Mouse (Mus musculus) kidney, embryonic 14.5 days (tissue): ENCODE results near the gene Ambp. TPM values are rescaled to one million over a fixed set of nuclear protein-coding genes. Genes with fewer than 3 reads are reported as not detected.

ENCODE experiments used
- ATAC-seq: fragments of 200-750 bp; cut with Nextera tagmentation; 2 replicates; pipeline ENCODE4 v1.8.0; 2017; ENCODE audit warnings: moderate number of reproducible peaks, mild to moderate bottlenecking, moderate TSS enrichment, moderate library complexity; ENCODE audit not compliant: low FRiP score, low TSS enrichment
- H3K27ac ChIP-seq: fragments of 300-500 bp; sonication (generic); 2 replicates; pipeline ENCODE4 v1.5.1; 2014; ENCODE audit warnings: low read depth, mild to moderate bottlenecking, low read length, moderate library complexity, mixed read lengths
- H3K27me3 ChIP-seq: fragments of 300-500 bp; sonication (generic); 2 replicates; pipeline ENCODE4 v1.6.1; 2014; ENCODE audit warnings: mild to moderate bottlenecking, low read length; ENCODE audit not compliant: control insufficient read depth, insufficient read depth
- H3K36me3 ChIP-seq: fragments of 300-500 bp; sonication (generic); 2 replicates; pipeline ENCODE4 v1.6.1; 2014; ENCODE audit warnings: low read length, mixed read lengths; ENCODE audit not compliant: control insufficient read depth, insufficient read depth
- H3K4me1 ChIP-seq: fragments of 300-500 bp; sonication (generic); 2 replicates; pipeline ENCODE4 v1.6.1; 2014; ENCODE audit warnings: low read length, mixed read lengths; ENCODE audit not compliant: control insufficient read depth, insufficient read depth
- H3K4me2 ChIP-seq: fragments of 300-500 bp; sonication (generic); replicated peaks from 2 replicates; pipeline ENCODE4 v1.6.1; 2014; ENCODE audit warnings: low read depth, mild to moderate bottlenecking, low read length
- H3K4me3 ChIP-seq: fragments of 300-500 bp; sonication (generic); 2 replicates; pipeline ENCODE4 v1.5.1; 2014; ENCODE audit warnings: mild to moderate bottlenecking, low read length
- H3K9ac ChIP-seq: fragments of 300-500 bp; sonication (generic); 2 replicates; pipeline ENCODE4 v1.6.1; 2014; ENCODE audit warnings: low read depth, mild to moderate bottlenecking, low read length, moderate library complexity
- H3K9me3 ChIP-seq: fragments of 300-500 bp; sonication (generic); 2 replicates; pipeline ENCODE4 v1.6.1; 2016; ENCODE audit warnings: low read length; ENCODE audit not compliant: control insufficient read depth
- WGBS: fragments of 180-500 bp; shearing (Covaris S2); extraction: QIAGEN DNeasy Blood & Tissue Kit; methylation state at CpG from one replicate; pipeline ENCODE4 v1.1.7; 2014; 5-methylcytosine and 5-hydroxymethylcytosine counted together
- polyA plus RNA-seq: library from polyadenylated mRNA; unstranded; fragments of >200 nt; fragmentation: Nextera tagmentation; extraction: Ambion mirVana; gene quantifications from 2 replicates; pipeline ENCODE4 v1.2.1, GENCODE M21; 2014

Ambp gene
- 1.2 and 1.6 TPM in 2 replicates for polyA plus RNA-seq

- Histone ChIP-seq H3K4me2 (no peak within 1 kb of the TSS), H3K36me3 (no peaks in the 10 kb centered on the region), H3K9me3 (no peaks in the 10 kb centered on the region), H3K27ac (no peak within 1 kb of the TSS), H3K9ac (no peak within 1 kb of the TSS), H3K4me3 (no peak within 1 kb of the TSS), H3K27me3 (no peaks in the 10 kb centered on the region), H3K4me1 (peaks cover 2% of the 10 kb centered on the region; the same call in 1 of the 2 replicates)
- 69% methylated on average over 5 of the region's 5 CpGs for WGBS
- ATAC-seq, result no peak
Measured at GRCm38 (mm10) chr4:63154699-63155098, at the start of gene Ambp. Ambp (minus strand) TSS chr4:63154799.

- no peak for ATAC-seq
- Histone ChIP-seq H3K4me1 (no peaks in the 10 kb centered on the region), H3K27me3 (no peaks in the 10 kb centered on the region), H3K27ac (no peak overlapping the region), H3K9me3 (no peaks in the 10 kb centered on the region), H3K4me2 (no peak overlapping the region), H3K9ac (no peak overlapping the region), H3K4me3 (no peak overlapping the region), H3K36me3 (no peaks in the 10 kb centered on the region)
- WGBS, result 87% methylated on average over 7 of the region's 7 CpGs
Measured at GRCm38 (mm10) chr4:63203874-63204273, 49.3 kb upstream of the Ambp start.

- Histone ChIP-seq H3K9ac (no peak overlapping the region), H3K9me3 (no peaks in the 10 kb centered on the region), H3K4me3 (no peak overlapping the region), H3K36me3 (no peaks in the 10 kb centered on the region), H3K4me1 (no peaks in the 10 kb centered on the region), H3K27ac (no peak overlapping the region), H3K27me3 (no peaks in the 10 kb centered on the region), H3K4me2 (no peak overlapping the region)
- ATAC-seq, result no peak
- WGBS, result 86% methylated on average over 5 of the region's 5 CpGs
Measured at GRCm38 (mm10) chr4:63199366-63199765, 44.8 kb upstream of the Ambp start.

DNA sequence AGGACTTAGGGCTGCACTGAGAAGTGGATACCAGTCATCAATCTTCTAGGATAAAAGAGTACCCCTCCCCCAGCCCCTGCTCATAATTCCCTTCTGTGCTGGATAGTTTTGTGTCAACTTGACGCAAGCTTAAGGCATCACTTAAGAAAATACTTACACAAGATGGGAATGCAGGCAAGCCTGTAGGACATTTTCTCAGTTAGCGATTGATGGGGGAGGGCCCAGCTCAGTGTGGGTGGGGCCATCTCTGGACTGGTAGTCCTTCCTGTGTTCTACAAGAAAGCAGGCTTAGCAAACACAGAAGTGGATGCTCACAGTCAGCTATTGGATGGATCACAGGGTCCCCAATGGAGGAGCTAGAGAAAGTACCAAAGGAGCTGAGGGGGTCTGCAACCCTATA lies 39.8 kb upstream of the Ambp start:
- no peak overlapping the region for H3K9ac ChIP-seq
- no peak overlapping the region for H3K27ac ChIP-seq
- no peaks in the 10 kb centered on the region for H3K36me3 ChIP-seq
- H3K4me3 ChIP-seq, result no peak overlapping the region
- no peaks in the 10 kb centered on the region for H3K4me1 ChIP-seq
- H3K9me3 ChIP-seq, result no peaks in the 10 kb centered on the region
- H3K4me2 ChIP-seq, result no peak overlapping the region
- no peaks in the 10 kb centered on the region for H3K27me3 ChIP-seq
- no peak for ATAC-seq
- 77% methylated on average over 2 of the region's 2 CpGs for WGBS

DNA sequence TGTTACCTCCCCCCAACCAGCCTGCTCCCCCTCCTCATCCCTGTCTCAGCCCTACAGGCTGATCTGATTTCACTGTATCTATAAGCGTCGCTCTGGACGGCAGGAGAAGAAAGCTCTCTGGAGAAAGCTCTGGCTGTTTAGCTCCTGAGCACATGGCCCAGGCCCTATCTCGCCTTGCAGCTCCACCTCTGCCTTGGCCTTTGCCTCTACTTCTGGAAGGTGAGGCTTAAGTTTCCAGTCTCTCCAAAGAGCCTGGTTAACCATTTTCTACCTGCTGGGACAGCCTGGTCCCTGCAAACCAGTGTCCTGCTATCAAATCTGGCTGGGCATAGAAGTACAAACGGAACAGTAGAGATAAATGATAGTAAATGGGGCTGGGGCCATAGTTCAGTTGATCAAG lies 37.0 kb upstream of the Ambp start:
- H3K4me2 ChIP-seq, result no peak overlapping the region
- H3K4me3 ChIP-seq, result no peak overlapping the region
- H3K9me3 ChIP-seq, result no peaks in the 10 kb centered on the region
- no peak; the same call in 1 of the 2 replicates for ATAC-seq
- 0 out of 2 replicates have a peak, but pooled peaks cover 3% of the 10 kb centered on the region for H3K4me1 ChIP-seq
- H3K27ac ChIP-seq, result no peak overlapping the region
- no peaks in the 10 kb centered on the region for H3K36me3 ChIP-seq
- 25% methylated on average over 5 of the region's 5 CpGs for WGBS
- no peak overlapping the region for H3K9ac ChIP-seq
- H3K27me3 ChIP-seq, result no peaks in the 10 kb centered on the region

DNA sequence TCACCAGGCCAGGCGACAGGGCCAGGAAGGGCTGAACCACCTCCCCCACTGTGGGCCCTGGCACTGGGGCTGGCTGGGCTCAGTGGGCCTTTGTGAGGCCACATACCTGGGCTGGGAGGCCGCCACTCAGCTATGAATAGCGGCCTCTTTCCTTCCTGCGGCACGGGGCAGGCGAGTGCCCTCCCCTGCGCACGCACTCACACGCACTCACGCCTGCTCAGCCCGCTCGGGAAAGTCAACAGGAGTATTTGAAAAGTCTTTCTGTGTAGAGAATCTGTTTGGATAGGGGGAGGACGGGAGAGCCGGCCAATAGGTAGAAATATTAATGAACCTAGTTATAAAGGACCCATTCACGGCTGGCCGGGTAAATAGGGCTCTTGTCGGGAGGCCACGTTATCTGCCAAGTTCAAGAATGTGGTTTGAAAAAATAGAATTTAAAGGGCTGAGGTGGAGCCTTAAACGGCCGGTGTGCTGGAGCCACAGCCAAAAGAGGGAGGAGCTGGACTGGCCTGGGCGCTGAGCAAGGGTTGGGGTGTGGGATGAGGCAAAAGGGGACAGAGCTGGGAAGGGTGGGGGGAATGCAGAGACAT lies 31.8 kb upstream of the Ambp start:
- no peaks in the 10 kb centered on the region for H3K27me3 ChIP-seq
- H3K36me3 ChIP-seq, result no peaks in the 10 kb centered on the region
- H3K4me1 ChIP-seq, result peaks cover 11% of the 10 kb centered on the region; the same call in 1 of the 2 replicates
- no peak overlapping the region for H3K4me2 ChIP-seq
- H3K9ac ChIP-seq, result no peak overlapping the region
- WGBS, result 41% methylated on average over 21 of the region's 21 CpGs
- H3K27ac ChIP-seq, result peak overlapping the region; percentile 7; the same call in 1 of the 2 replicates
- H3K4me3 ChIP-seq, result no peak overlapping the region
- peak; percentile 58; the same call in 1 of the 2 replicates for ATAC-seq
- H3K9me3 ChIP-seq, result no peaks in the 10 kb centered on the region

DNA sequence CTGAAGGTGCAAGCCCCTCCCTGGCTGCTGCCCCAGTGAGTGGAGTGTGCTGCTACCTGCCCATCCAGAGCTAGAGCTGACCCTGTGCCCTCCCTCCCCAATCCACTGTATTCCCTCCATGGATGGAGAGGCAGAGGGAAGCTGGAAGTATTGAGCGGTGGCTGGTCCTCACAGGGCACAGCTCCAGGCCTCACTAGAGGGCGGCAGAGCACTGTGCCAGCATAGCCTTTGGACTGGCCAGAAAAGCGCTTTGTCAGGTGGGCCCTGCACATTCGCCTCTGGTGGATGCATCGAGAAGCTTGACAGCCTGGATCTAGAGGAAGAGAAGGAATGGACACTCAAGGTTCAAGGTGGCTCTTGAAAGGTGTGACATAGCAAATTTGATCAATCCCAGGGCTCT lies 27.0 kb upstream of the Ambp start:
- Histone ChIP-seq H3K27ac (no peak overlapping the region), H3K4me2 (no peak overlapping the region), H3K9me3 (no peaks in the 10 kb centered on the region), H3K27me3 (no peaks in the 10 kb centered on the region), H3K9ac (no peak overlapping the region), H3K4me3 (no peak overlapping the region), H3K36me3 (no peaks in the 10 kb centered on the region), H3K4me1 (peaks cover 7% of the 10 kb centered on the region; the same call in 1 of the 2 replicates)
- 6% methylated on average over 5 of the region's 5 CpGs for WGBS
- ATAC-seq, result peak; percentile 93

DNA sequence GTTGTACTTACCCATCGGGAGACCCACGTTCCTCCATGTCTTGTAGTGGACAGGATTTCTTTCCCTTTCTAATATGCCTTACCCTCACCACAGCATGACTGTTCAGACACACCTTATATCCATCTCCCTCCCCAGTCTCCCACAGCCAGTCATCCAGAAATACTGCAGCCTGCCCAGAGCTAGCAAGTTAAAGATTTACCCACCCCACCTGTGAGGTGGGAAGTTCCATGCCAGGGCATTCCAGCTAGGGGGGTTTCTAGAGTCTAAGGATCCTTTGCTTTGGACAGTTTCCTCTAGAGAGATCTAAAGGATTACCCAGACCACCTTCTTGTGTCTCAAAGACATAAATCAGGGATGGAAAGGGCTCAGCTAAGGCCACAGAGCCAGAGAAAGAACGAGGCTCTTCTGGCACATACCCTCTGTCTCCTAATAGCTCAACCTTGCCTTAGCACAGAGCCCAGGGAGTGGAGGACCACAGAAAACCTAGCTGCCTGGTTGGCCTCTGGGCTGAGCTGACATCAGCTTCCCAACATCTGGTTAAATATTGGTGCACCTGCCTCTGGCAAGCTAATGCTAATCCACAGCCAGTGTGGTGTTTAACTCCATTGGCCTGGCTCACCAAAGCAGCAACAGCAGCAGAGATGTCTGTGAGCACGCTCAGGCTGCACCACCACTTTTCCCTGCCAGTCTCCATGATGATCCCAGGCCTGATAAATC lies 17.5 kb upstream of the Ambp start, which contains the start of gene Kif12:
Kif12 (minus strand) TSS at position 163 of the 717 bp plus-strand sequence.
- Histone ChIP-seq H3K36me3 (no peaks in the 10 kb centered on the region), H3K9ac (peak within 1 kb of the TSS; percentile 53), H3K4me3 (peak within 1 kb of the TSS; percentile 37), H3K4me1 (no peaks in the 10 kb centered on the region), H3K9me3 (peaks cover 3% of the 10 kb centered on the region; the same call in 1 of the 2 replicates), H3K27me3 (no peaks in the 10 kb centered on the region; the same call in 1 of the 2 replicates), H3K4me2 (peak within 1 kb of the TSS; percentile 49), H3K27ac (peak within 1 kb of the TSS; percentile 89)
- WGBS, result 57% methylated on average over 4 of the region's 4 CpGs
- peak; percentile 91 for ATAC-seq

- peak overlapping the region; percentile 53 for H3K9ac ChIP-seq
Measured at GRCm38 (mm10) chr4:63171122-63171521, 16.5 kb upstream of the Ambp start.

More at GRCm38 (mm10) chr4:63171122-63171521, 16.5 kb upstream of the Ambp start:
- no peaks in the 10 kb centered on the region; the same call in 1 of the 2 replicates for H3K27me3 ChIP-seq
- peak overlapping the region; percentile 89 for H3K27ac ChIP-seq
- peak overlapping the region; percentile 49 for H3K4me2 ChIP-seq
- peak; percentile 43 for ATAC-seq
- H3K36me3 ChIP-seq, result no peaks in the 10 kb centered on the region
- H3K9me3 ChIP-seq, result peaks cover 3% of the 10 kb centered on the region; the same call in 1 of the 2 replicates
- 43% methylated on average over 24 of the region's 24 CpGs for WGBS
- H3K4me1 ChIP-seq, result no peaks in the 10 kb centered on the region
- H3K4me3 ChIP-seq, result peak overlapping the region; percentile 37
